Comparison of ENCODE assay signal across 29 mouse cellular contexts in genomic region chr17:53590110-53590509, GRCm38 (mm10). TPM values are rescaled to one million over a fixed set of nuclear protein-coding genes. Genes with fewer than 3 reads are reported as not detected.
DNase-seq lines count a peak whose midpoint lies in the region.
"Had no signal": no experiment of that assay in that cellular context is flagged by ENCODE, and none has a peak within 500 bp of the region (broad histone marks: within the 10 kb centered on the region; RNA-seq: fewer than 3 reads in every experiment).

No protein-coding gene starts in this region.

- DNase-seq in frontal cortex, adult 2 months (ENCODE audit: extremely low spot score in 1 of 2, low spot score in 1 of 2), result peak; percentile 38 to 73
- no peak for DNase-seq in frontal cortex, postnatal 10 days (ENCODE audit: low spot score in 2 of 2)
- DNase-seq in left cerebral cortex, postnatal 36 days (ENCODE audit: low spot score in 2 of 2), result peak; percentile 26 to 38
- no peak for DNase-seq in left cerebral cortex, adult 11 months (ENCODE audit: low spot score)
- DNase-seq in brain, adult 2 months (ENCODE audit: low read depth, low spot score), result peak; percentile 74
- DNase-seq in gonadal fat pad, adult 2 months (ENCODE audit: low read depth), result peak; percentile 87
- DNase-seq: adrenal gland, adult 2 months; adrenal gland, postnatal 36 days; B cell, adult 2 months; cerebellum, postnatal 10 days; forebrain, postnatal 0 days; gastrocnemius, postnatal 10 days; heart, postnatal 36 days; kidney, adult 2 months; kidney, postnatal 4 days; liver, embryonic 13.5 days; lung, adult 18-20 months; lung, postnatal 4 days; right cerebral cortex, postnatal 14 days; thymus, adult 2 months; thymus, postnatal 36 days had no signal

- intact Hi-C loops in left cerebral cortex, postnatal 36 days (cut with DNase I), result no loop called here

RNA-seq across cellular contexts. Expression of gene Kat2b, which starts 23.4 kb away (rescaled TPM):
- 15.2 and 15.4 TPM in 2 replicates for polyA plus RNA-seq in frontal cortex, adult 2 months (2012; rRNA removed)
- total RNA-seq in left cerebral cortex, postnatal 36 days (2021), result 10 to 100 TPM; 10.5 to 16.1 TPM
- 13.1 and 14.7 TPM in 2 replicates for polyA plus RNA-seq in gonadal fat pad, adult 2 months (2012; rRNA removed)

RNA-seq across cellular contexts. Expression of gene Pp2d1, which starts 50.9 kb away (rescaled TPM):
- 0.06 TPM in 1 of 2 replicates, not detected in the other for polyA plus RNA-seq in frontal cortex, adult 2 months (2012; rRNA removed)
- not detected for total RNA-seq in left cerebral cortex, postnatal 36 days (2021)
- polyA plus RNA-seq in gonadal fat pad, adult 2 months (2012; rRNA removed), result 0.06 TPM in 1 of 2 replicates, not detected in the other
- total RNA-seq: adrenal gland, adult 2 months; adrenal gland, postnatal 36 days; common myeloid progenitor, adult 5-6 weeks; forebrain, postnatal 0 days; gastrocnemius, postnatal 10 days; granulocyte monocyte progenitor cell, adult 5-6 weeks; heart, postnatal 36 days; hindbrain, postnatal 0 days; layer of hippocampus, adult 8-10 months; layer of hippocampus, postnatal 25 days; left cerebral cortex, postnatal 14 days; midbrain, postnatal 0 days had no signal
- polyA plus RNA-seq: adrenal gland, adult 2 months; kidney, adult 2 months; spleen, adult 2 months; thymus, adult 2 months had no signal

Comparison
In these comparisons a context has a peak if more than half of its experiments do, and no peak if none do; other contexts are left out.
1. DNase-seq: peak in frontal cortex, adult 2 months (2 of 2), left cerebral cortex, postnatal 36 days (2 of 2), brain, adult 2 months (single experiment) and gonadal fat pad, adult 2 months (single experiment); none in frontal cortex, postnatal 10 days (0 of 2) and left cerebral cortex, adult 11 months (single experiment).